Mouse (Mus musculus) gastrocnemius, postnatal 14 days (tissue): Measurements from ENCODE around the gene Ifng. TPM values are rescaled to one million over a fixed set of nuclear protein-coding genes. Genes with fewer than 3 reads are reported as not detected.
"Not testable (repeated sequence)": the region's sequence is repeated elsewhere in the genome, so short reads cannot be mapped to it uniquely, and the experiment has no call there.

Source experiments
- DNase-seq: peaks from one replicate; pipeline ENCODE4 v3.0.0; 2021; ENCODE audit warnings: mixed read lengths
- intact Hi-C: fragments of 180-260 bp; cut with DNase I; formaldehyde crosslinking; loops from one replicate; pipeline ENCODE4 v1.15.1; 2025; ENCODE audit warnings: low total_unique reads
- long read RNA-seq, 2 experiments: library from polyadenylated mRNA; stranded (forward); transcript quantifications; one replicate each; pipeline ENCODE4 v2.0.0; 2021
- total RNA-seq, 2 experiments: library from RNA; stranded (reverse); gene quantifications; 2 replicates each; pipeline ENCODE4 v1.2.3; 2021

Gene Ifng
- not detected for total RNA-seq
- long read RNA-seq, experiment 1 = 0 reads
- long read RNA-seq, experiment 2 = 0 reads

DNA sequence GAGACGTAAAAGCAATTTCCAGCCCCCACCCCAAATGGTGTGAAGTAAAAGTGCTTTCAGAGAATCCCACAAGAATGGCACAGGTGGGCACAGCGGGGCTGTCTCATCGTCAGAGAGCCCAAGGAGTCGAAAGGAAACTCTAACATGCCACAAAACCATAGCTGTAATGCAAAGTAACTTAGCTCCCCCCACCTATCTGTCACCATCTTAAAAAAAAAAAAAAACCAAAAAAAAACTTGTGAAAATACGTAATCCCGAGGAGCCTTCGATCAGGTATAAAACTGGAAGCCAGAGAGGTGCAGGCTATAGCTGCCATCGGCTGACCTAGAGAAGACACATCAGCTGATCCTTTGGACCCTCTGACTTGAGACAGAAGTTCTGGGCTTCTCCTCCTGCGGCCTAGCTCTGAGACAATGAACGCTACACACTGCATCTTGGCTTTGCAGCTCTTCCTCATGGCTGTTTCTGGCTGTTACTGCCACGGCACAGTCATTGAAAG lies at the start of gene Ifng:
Gene Ifng, plus strand, starts transcription at position 305 of the 499 bp plus-strand sequence.
- intact Hi-C loops = no loop called here

DNA sequence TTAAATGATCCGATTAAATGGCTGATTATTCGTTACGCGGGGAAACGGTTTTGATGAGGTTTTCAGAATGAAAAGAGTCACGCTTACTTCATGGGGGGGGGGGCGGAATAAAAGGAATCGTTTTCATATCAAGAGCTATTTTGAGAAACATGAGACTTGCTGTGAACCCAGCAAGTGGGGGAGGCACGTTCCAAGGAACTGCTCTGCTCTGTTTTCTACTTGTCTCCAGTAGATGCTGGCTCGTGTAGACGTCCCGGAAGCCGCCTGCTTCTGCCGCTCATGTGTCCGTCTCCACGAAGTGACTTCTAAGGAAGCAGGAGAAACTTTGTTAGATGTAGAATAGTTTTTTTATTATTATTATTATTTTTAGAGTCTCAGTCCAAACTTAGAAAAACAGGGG lies 40.9 kb upstream of the Ifng start:
- intact Hi-C loops = no loop called here
- DNase-seq = no peak

More for the DNA sequence above, at the start of gene Ifng:
- DNase-seq = no peak

DNA sequence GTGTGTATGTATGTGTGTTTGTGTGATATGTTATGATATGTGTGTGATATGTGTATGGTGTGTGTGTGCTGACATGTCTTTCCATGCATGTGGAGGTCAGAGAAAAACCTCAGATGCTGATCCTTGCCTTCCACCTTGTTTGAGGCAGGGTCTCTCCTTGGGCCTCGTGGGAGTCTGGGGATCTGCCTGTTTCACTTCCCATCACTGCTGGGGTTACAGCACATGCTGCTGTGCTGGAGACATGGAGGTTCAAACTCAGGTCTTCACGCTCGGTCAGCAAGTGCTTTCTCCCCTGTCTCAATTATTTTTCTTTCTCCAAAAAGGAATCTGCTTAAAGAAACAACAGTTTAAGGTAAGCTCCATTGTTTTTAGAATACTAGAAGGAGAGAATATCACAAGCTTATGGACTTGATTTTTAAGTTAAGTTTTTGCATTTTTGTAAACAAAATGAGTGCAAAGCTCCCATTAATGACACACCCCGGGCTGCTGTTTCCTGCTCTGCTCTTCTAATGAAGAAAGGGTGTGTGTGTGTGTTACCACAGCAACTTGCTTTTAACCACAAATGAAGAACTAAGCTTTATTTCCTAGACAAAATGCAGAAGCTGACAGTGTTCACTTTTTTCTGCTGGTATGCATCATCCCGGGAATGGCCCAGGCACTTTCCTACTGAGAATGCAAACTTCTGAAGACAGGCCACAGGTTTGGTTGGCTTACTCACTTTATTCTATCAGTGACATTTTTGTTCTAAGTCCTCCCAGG lies 34.2 kb upstream of the Ifng start:
- DNase-seq = no peak
- intact Hi-C loops = no loop called here

DNA sequence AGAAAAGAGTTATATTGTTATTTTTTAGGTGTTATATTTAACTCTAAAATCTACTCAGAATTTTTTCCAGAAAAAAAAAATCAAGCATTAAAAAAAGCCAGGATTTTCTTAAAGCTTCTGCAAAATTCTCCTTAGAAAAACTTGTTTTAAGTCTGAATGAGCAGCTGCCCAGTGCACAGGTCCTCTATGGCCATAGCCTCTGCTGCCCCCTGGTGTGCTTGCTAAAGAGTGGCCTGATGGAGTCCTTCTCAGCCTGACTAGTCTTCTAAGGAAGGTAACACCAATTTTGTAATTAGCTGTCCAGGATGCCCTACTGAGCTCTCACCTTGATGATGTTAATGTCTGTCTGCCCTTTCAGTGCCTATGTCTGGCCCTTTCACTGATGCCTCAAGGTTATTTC lies 29.5 kb upstream of the Ifng start:
- DNase-seq = peak; percentile 9
- intact Hi-C loops = no loop called here

DNA sequence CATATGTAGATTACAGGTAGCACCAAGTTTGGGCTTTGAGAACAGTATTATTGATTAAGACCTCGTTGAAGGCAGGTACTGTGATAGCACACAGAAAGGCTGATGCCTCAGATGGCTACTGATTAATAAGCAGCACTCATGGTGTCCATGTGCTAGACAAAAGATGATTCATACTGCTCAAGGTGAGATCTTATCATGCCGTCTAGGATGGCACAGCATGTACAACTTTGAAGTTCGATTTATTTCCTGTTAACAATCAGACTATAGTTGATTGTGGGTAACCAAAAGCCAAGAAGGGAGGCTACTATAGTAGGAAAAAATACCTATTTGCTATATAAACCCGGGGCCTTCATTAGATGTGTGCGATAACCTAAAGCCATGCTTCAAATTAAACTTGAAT lies 28.1 kb upstream of the Ifng start:
- no peak for DNase-seq
- intact Hi-C loops = no loop called here

DNA sequence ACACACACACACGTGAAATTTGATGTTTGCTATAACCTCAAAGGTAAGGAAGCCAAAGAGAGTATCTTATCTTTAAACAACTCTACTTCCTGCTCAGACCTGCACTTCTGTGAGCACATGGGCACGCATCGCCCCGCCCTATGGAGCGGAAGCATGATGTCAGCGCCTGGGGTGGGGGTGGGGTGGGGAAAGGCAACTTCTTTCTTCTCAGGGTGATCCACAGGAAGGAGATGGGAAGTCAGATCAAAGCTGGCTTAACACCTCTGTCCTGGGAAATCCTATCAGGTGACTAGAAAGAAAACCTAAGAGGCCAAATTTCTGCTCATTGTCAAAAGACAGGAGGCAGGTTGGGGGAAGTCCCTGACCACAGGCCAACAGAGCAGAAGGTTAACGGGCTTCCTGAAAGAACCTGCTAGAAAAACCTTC lies 21.8 kb upstream of the Ifng start:
- intact Hi-C loops = no loop called here
- no peak for DNase-seq

DNA sequence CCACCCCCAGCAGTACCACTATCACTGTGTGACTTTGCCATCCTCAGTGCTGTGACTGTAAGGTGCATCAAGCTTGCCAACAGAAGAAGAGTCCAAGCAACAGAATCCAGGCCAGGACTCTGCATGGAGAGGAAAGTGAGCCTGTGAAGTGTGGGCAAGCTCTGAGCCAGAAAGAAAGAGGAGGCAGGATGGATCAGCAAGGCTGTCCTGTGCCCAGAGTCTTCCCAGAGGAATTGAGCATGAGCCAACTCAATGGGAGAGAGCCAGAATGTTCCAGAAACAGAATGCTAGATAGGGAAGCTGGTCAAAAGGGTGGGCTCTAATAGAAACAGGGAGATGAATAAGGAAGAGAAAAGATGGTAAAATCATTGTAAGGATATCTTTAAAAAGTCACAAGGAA lies 19.9 kb upstream of the Ifng start:
- no peak for DNase-seq
- intact Hi-C loops = no loop called here

DNA sequence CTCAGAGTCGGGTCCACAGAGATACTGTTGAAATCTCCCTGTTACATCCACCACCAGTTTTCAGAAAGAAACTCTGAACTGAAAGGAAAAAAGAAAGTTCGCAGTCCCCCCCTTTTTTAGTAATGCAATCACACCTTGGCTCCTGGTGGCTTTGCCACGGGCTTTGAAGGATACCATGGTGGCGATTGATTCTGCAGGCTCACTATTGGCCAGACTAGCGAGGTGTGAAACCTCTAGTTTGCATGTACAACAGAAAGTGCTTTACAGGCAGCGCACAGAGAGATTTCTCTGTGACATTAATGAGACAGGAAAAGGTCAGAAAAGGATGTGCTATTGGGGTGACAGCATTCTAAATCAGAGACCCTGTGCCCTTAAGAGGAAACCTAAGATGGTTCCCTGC lies 5.3 kb upstream of the Ifng start:
- intact Hi-C loops = no loop called here
- no peak for DNase-seq

DNA sequence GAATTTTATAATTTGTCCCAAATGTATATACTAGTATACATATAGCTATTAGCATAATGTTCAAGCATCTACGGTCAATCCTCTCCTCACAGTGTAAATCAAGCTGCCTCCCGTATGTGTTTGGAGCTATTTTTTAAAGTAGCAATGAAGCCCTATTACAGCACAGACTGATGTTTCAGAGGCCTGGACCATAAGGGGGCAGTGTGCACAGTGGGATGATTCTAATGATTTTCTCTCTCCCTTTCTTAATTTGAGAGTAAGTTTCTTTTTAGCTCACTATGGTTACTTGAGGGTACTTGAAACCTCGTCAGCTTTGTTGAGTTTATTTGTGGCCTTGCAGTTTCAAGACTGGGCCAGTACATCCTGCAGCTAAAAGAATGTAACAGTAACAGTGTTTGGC lies 1.1 kb downstream of the Ifng start:
- DNase-seq = peak; percentile 20
- intact Hi-C loops = no loop called here

DNA sequence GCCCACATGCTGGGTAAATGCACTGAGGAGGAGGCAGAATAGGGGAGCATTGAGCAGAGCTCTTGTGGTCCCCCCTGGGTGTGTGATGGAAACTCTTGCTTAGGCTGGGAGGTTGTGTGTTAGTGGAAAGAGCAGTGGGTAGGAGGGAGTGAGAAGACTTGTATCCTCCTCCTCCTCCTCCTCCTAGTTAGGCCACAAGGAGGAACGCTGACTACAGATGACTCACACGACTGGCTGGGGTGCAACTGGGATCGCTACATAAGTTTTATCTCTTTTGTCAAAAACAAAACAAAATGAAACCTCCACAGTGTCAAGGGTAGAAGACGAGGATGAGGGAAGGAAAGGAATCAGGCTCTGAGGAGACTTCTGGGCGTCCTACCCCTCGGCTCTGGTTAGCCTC lies 2.2 kb downstream of the Ifng start:
- intact Hi-C loops = no loop called here
- no peak for DNase-seq

DNA sequence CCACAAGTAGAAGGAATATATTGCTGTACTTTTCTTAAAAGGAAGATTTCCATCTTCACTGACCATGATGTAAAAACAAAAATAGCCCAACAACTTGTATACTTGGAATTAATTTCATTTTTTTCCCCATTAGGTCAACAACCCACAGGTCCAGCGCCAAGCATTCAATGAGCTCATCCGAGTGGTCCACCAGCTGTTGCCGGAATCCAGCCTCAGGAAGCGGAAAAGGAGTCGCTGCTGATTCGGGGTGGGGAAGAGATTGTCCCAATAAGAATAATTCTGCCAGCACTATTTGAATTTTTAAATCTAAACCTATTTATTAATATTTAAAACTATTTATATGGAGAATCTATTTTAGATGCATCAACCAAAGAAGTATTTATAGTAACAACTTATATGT lies 4.2 kb downstream of the Ifng start:
- intact Hi-C loops = no loop called here
- no peak for DNase-seq

DNA sequence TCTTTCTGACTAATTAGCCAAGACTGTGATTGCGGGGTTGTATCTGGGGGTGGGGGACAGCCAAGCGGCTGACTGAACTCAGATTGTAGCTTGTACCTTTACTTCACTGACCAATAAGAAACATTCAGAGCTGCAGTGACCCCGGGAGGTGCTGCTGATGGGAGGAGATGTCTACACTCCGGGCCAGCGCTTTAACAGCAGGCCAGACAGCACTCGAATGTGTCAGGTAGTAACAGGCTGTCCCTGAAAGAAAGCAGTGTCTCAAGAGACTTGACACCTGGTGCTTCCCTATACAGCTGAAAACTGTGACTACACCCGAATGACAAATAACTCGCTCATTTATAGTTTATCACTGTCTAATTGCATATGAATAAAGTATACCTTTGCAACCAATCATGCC lies 4.7 kb downstream of the Ifng start:
- intact Hi-C loops = no loop called here
- no peak for DNase-seq

DNA sequence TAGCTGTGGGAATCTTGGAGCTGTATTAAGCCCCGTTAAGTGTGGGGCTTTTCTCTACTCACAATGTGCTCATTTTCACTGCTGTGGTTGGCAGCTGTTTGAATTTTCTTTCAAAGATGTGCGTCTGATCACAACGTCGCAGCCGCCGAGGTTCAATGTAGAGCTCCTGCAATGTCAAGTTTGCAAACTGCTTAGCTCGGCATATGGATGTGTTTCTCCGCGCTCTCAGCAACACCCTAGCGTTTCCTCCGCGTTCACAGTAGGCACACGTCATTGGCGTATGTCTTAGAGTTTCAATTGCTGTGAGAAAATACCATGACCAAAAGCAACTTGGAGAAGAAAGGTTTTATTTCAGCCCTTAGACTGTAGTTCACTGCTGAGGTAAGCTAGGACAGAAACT lies 5.1 kb downstream of the Ifng start:
- no peak for DNase-seq
- intact Hi-C loops = no loop called here

DNA sequence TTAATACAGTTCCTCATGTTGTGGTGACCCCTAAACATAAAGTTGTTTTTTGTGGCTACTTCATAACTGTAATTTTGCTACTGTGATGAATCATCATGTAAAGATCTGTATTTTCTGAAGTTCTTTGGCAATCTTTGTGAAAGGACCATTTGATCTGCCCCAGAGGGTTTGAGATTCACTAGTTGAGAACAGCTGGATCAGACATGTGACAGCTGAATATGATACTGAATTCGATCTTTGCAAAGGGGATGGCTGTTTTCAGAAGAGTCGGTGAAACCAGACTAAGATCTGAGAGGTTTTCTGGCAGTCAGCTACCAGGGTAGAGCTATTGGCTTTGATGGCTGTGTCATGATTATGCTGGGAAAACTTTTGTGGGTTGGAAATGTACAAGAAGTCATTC lies 10.9 kb downstream of the Ifng start:
- DNase-seq = no peak
- intact Hi-C loops = no loop called here

DNA sequence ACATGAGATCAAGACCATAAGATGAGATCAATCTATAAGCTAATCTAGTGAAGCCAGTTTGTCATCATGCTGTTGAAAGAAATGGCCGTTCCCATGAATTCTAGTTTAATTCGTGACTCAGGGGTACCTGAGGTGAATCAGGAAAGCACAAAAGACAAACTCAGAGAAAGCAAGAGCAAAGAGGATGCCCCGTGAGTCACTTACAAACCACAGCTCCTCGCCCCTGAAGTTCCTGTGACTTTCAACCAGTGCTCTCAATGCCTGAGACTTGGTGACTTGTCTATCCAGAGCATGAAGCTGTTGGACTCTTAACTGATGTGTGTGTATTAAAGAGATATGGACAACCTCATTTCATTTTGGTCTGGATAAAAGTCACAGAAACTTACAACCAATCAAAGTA lies 17.9 kb downstream of the Ifng start:
- no peak for DNase-seq
- intact Hi-C loops = no loop called here

DNA sequence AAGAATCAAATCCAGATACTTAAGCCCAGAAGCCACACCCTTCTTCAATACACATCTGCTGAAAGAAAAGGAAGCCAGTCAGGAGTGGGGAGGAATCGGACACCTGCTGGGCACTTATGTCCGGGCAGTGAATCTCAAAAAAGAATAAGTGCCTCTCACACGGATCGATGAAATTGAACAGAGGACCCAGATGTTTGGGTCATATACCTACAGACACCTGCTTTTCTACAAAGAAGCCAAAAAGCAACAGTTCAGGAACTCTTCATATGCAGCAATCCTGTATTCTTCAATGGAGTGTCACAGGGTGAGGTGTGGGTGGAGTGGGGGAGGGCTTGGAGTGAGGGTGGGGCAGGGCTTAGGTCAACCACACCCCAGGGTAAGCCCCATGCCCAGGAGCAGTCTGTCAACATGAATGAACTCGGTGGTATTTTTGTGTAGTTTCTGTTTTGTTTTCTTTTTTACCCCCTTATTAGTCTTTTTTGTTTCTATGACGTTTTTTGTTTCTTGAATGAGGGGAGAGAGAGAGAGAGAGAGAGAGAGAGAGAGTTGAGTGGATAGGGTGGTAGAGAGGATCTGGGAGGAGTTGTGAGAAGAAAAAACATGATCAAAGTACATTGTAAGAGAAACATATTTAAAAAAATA lies 20.4 kb downstream of the Ifng start:
- intact Hi-C loops = no loop called here

DNA sequence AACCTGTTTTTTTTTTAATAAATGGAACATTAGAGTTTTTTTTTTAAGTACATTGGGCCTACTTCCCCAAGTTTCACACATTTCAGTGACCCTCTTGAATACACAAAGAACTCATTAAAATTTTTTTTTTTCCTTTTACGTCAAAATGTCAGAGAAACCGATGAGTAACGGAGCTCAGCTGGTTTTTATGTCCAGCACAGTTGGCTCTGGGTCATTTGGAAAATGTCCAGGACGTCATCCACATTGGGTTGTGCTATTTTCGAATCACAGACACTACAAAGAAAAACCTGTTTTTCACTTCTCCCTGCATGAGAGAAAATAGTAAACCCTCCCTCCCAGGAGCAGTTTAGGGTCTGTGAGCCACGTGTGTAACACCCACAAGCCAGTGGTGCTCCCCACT lies 25.6 kb downstream of the Ifng start:
- intact Hi-C loops = no loop called here
- peak; percentile 17 for DNase-seq

More for the DNA sequence above, 20.4 kb downstream of the Ifng start:
- DNase-seq = no peak

DNA sequence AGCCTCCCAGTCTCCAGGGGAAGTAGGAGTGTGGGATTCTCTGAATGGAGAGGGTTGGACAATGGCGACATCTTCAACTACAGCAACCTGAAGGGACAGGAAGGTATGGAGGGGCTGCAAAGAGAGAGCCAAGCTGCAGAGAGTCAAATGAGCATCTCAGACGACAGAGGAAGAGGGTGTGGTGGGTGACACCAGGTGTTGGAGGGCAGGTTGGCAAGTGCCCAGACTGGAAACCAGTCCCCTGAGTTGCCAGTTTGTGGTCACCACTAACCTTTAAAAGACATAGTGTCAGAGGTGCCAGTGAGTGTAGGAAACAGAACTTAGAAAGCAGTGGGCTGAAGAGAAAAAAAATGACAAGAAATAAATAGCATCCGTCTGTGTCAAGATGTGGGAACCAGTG lies 28.2 kb downstream of the Ifng start:
- intact Hi-C loops = no loop called here
- DNase-seq = no peak

DNA sequence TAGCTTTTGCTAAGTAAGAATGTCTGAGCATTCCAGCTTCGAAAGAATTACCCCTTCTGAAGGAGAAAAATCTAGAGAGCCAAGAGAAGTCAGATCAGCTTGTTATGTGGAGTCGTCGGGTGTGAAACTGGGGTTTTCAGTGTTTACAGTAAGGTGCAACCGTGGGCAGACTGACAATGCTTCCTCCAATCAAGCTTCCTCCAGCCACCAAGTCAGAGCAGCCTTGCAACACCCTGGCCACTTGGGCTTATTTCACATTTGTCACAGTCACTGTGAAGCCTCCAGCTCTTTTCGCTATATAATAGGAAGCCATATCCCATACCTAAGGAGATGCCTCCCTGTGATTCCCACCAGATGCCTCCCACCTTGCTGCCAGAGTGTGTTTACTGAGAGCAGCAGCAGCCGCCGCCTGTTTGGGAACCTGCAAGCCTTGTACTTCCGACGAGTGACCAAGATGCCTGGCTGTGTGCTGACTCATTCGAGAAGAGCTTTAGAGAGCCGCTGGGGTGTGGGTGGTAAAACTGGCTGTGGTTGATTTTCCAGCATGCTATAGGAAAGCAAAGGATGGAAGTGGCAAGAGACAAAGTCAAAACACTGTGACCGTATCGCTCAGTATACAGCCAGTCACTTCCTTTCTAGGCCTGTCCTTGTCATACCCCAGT lies 29.6 kb downstream of the Ifng start:
- DNase-seq = no peak
- intact Hi-C loops = no loop called here

DNA sequence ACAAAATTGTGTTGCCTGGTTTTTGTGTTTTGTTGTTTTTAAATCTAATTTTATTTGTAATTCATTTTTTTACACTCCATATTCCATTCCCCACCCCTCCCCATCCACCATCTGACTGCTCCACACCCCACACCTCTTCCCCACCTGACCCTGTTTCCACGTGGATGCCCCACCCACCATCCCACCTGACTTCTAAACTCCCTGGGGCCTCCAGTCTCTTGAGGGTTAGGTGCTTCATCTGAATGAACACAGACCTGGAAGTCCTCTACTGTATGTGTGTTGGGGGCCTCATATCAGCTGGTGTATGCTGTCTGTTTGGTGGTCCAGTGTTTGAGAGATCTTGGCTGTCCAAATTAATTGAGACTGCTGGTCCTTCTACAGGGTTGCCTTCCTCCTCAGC lies 32.0 kb downstream of the Ifng start:
- intact Hi-C loops, DNase-seq: not testable (repeated sequence)

DNA sequence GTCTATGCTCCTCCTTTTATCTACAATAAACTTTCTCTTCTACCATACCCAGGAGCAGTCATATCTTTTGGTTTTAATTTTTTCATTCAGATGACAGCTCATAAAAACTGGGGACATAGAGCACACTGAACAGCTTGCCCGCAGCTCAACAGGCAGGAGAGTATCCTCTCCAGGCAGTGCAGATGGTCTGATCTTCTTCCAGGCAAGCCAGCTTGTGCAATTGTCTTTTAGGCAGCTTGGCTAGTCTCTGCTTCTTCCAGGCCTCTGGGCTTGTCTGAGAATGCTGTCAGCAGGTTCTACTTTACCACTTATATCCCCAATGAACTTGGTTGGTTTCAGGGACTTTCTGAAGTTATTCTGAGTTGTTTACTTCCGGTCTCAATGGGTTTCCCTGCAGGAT lies 35.9 kb downstream of the Ifng start:
- no peak for DNase-seq
- intact Hi-C loops = no loop called here
